Mouse (Mus musculus) stomach, embryonic 16.5 days (tissue): ENCODE data around the gene Ubald2. TPM values are rescaled to one million over a fixed set of nuclear protein-coding genes. Genes with fewer than 3 reads are reported as not detected.
A peak's percentile ranks its signal among the peaks of the same experiment; 100 is the strongest.

ENCODE experiments used
- ATAC-seq: fragments of 200-750 bp; cut with Nextera tagmentation; 2 replicates; pipeline ENCODE4 v1.8.0; 2017; ENCODE audit warnings: moderate number of reproducible peaks, moderate TSS enrichment; ENCODE audit not compliant: insufficient read depth, low FRiP score
- H3K27ac ChIP-seq: fragments of 300-500 bp; sonication (generic); 2 replicates; pipeline ENCODE4 v1.5.1; 2014; ENCODE audit warnings: low read length
- H3K27me3 ChIP-seq: fragments of 300-500 bp; sonication (generic); 2 replicates; pipeline ENCODE4 v1.6.1; 2014; ENCODE audit warnings: low read length, control low read depth, mixed read lengths; ENCODE audit not compliant: control insufficient read depth, insufficient read depth
- H3K36me3 ChIP-seq: fragments of 300-500 bp; sonication (generic); 2 replicates; pipeline ENCODE4 v1.6.1; 2014; ENCODE audit warnings: low read length; ENCODE audit not compliant: control insufficient read depth, insufficient read depth
- H3K4me1 ChIP-seq: fragments of 300-500 bp; sonication (generic); 2 replicates; pipeline ENCODE4 v1.6.1; 2014; ENCODE audit warnings: low read length, control low read depth, mixed read lengths; ENCODE audit not compliant: control insufficient read depth, insufficient read depth
- H3K4me2 ChIP-seq: fragments of 300-500 bp; sonication (generic); 2 replicates; pipeline ENCODE4 v1.6.1; 2014; ENCODE audit warnings: low read depth, low read length, mixed read lengths
- H3K4me3 ChIP-seq: fragments of 300-500 bp; sonication (generic); replicated peaks from 2 replicates; pipeline ENCODE4 v1.5.1; 2014; ENCODE audit warnings: mild to moderate bottlenecking, low read length
- H3K9ac ChIP-seq: fragments of 300-500 bp; sonication (generic); 2 replicates; pipeline ENCODE4 v1.6.1; 2014; ENCODE audit warnings: low read length
- H3K9me3 ChIP-seq: fragments of 300-500 bp; sonication (generic); replicated peaks from 2 replicates; pipeline ENCODE4 v1.6.1; 2016; ENCODE audit warnings: low read length, control low read depth; ENCODE audit not compliant: control insufficient read depth
- WGBS: fragments of 180-500 bp; shearing (Covaris S2); extraction: QIAGEN DNeasy Blood & Tissue Kit; methylation state at CpG from one replicate; pipeline ENCODE4 v1.1.7; 2014; 5-methylcytosine and 5-hydroxymethylcytosine counted together
- polyA plus RNA-seq: library from polyadenylated mRNA; unstranded; fragments of >200 nt; fragmentation: Nextera tagmentation; extraction: Ambion mirVana; gene quantifications from 2 replicates; pipeline ENCODE4 v1.2.1, GENCODE M21; 2015

The Ubald2 gene
- polyA plus RNA-seq, 1 experiment from 2014 or later = 34.8 TPM

- Histone ChIP-seq H3K4me2 (peak overlapping the region; percentile 71), H3K27ac (peak overlapping the region; percentile 97; the same call in 1 of the 2 replicates), H3K9me3 (no peaks in the 10 kb centered on the region), H3K36me3 (no peaks in the 10 kb centered on the region), H3K4me1 (peaks cover 22% of the 10 kb centered on the region), H3K4me3 (0 out of 2 replicates have a peak overlapping the region, but pooled peaks have one; percentile 6), H3K9ac (peak overlapping the region; percentile 58), H3K27me3 (no peaks in the 10 kb centered on the region)
- no peak for ATAC-seq
- 36% methylated on average over 4 of the region's 4 CpGs for WGBS
Observed at GRCm38 (mm10) chr11:116436725-116437331, 2.9 kb downstream of the Ubald2 start.

GRCm38 (mm10) chr11:116437541-116437940 is 3.6 kb downstream of the Ubald2 start:
- Histone ChIP-seq H3K9ac (no peak overlapping the region; the same call in 1 of the 2 replicates), H3K27ac (no peak overlapping the region), H3K4me2 (no peak overlapping the region)

GRCm38 (mm10) chr11:116439269-116440240 is 5.7 kb downstream of the Ubald2 start:
- Histone ChIP-seq H3K36me3 (no peaks in the 10 kb centered on the region), H3K9ac (no peak overlapping the region), H3K4me2 (no peak overlapping the region), H3K4me3 (no peak overlapping the region), H3K4me1 (peaks cover 20% of the 10 kb centered on the region), H3K27ac (no peak overlapping the region), H3K27me3 (no peaks in the 10 kb centered on the region), H3K9me3 (no peaks in the 10 kb centered on the region)
- ATAC-seq = no peak
- WGBS = 73% methylated on average over 19 of the region's 19 CpGs

More at GRCm38 (mm10) chr11:116437541-116437940, 3.6 kb downstream of the Ubald2 start:
- no peak for ATAC-seq
- Histone ChIP-seq H3K9me3 (no peaks in the 10 kb centered on the region), H3K4me1 (peaks cover 22% of the 10 kb centered on the region), H3K36me3 (no peaks in the 10 kb centered on the region), H3K27me3 (no peaks in the 10 kb centered on the region), H3K4me3 (no peak overlapping the region)
- 79% methylated on average over 11 of the region's 11 CpGs for WGBS

GRCm38 (mm10) chr11:116440408-116441068 is 6.6 kb downstream of the Ubald2 start:
- 69% methylated on average over 7 of the region's 7 CpGs for WGBS

GRCm38 (mm10) chr11:116442129-116442866 is 8.4 kb downstream of the Ubald2 start:
- ATAC-seq = no peak
- 73% methylated on average over 15 of the region's 15 CpGs for WGBS
- no peak overlapping the region for H3K27ac ChIP-seq
- H3K4me3 ChIP-seq = no peak overlapping the region
- no peaks in the 10 kb centered on the region for H3K36me3 ChIP-seq
- no peak overlapping the region for H3K4me2 ChIP-seq
- no peaks in the 10 kb centered on the region for H3K9me3 ChIP-seq
- H3K27me3 ChIP-seq = peaks cover 6% of the 10 kb centered on the region; the same call in 1 of the 2 replicates
- no peak overlapping the region for H3K9ac ChIP-seq
- H3K4me1 ChIP-seq = peaks cover 9% of the 10 kb centered on the region

More at GRCm38 (mm10) chr11:116440408-116441068, 6.6 kb downstream of the Ubald2 start:
- Histone ChIP-seq H3K4me2 (no peak overlapping the region), H3K4me1 (peaks cover 21% of the 10 kb centered on the region), H3K9ac (no peak overlapping the region), H3K27ac (no peak overlapping the region), H3K4me3 (no peak overlapping the region), H3K9me3 (no peaks in the 10 kb centered on the region), H3K27me3 (no peaks in the 10 kb centered on the region), H3K36me3 (no peaks in the 10 kb centered on the region)
- ATAC-seq = no peak

- peaks cover 6% of the 10 kb centered on the region for H3K27me3 ChIP-seq
- H3K4me2 ChIP-seq = no peak overlapping the region
- 65% methylated on average over 6 of the region's 6 CpGs for WGBS
- H3K4me1 ChIP-seq = peaks cover 6% of the 10 kb centered on the region
- H3K4me3 ChIP-seq = no peak overlapping the region
- H3K9ac ChIP-seq = no peak overlapping the region
- H3K27ac ChIP-seq = no peak overlapping the region
- no peak for ATAC-seq
- H3K9me3 ChIP-seq = no peaks in the 10 kb centered on the region
- H3K36me3 ChIP-seq = no peaks in the 10 kb centered on the region
Observed at GRCm38 (mm10) chr11:116442867-116443177, 8.9 kb downstream of the Ubald2 start.

GRCm38 (mm10) chr11:116443311-116443710 is 9.4 kb downstream of the Ubald2 start:
- Histone ChIP-seq H3K36me3 (no peaks in the 10 kb centered on the region), H3K27me3 (peaks cover 6% of the 10 kb centered on the region), H3K9me3 (no peaks in the 10 kb centered on the region), H3K4me2 (no peak overlapping the region), H3K4me3 (no peak overlapping the region), H3K27ac (no peak overlapping the region), H3K9ac (no peak overlapping the region), H3K4me1 (peaks cover 6% of the 10 kb centered on the region)
- WGBS = 82% methylated on average over 6 of the region's 6 CpGs
- no peak for ATAC-seq

- H3K27ac ChIP-seq = no peak overlapping the region
- H3K9ac ChIP-seq = no peak overlapping the region
- no peak for ATAC-seq
- no peak overlapping the region for H3K4me3 ChIP-seq
- no peaks in the 10 kb centered on the region for H3K9me3 ChIP-seq
- H3K4me1 ChIP-seq = peaks cover 6% of the 10 kb centered on the region
- H3K27me3 ChIP-seq = peaks cover 6% of the 10 kb centered on the region
- H3K36me3 ChIP-seq = no peaks in the 10 kb centered on the region
- no peak overlapping the region for H3K4me2 ChIP-seq
- 89% methylated on average over 6 of the region's 6 CpGs for WGBS
Observed at GRCm38 (mm10) chr11:116443935-116444334, 10.0 kb downstream of the Ubald2 start.
